Mouse (Mus musculus) layer of hippocampus, adult 9-11 months (tissue): ENCODE results near the gene Mapk14.
A peak's percentile ranks its signal among the peaks of the same experiment; 100 is the strongest.
"Not testable (repeated sequence)": the region's sequence is repeated elsewhere in the genome, so short reads cannot be mapped to it uniquely, and the experiment has no call there.

Source experiments
- DNase-seq: peaks from one replicate; pipeline ENCODE4 v3.0.0; 2022

Gene Mapk14

DNA sequence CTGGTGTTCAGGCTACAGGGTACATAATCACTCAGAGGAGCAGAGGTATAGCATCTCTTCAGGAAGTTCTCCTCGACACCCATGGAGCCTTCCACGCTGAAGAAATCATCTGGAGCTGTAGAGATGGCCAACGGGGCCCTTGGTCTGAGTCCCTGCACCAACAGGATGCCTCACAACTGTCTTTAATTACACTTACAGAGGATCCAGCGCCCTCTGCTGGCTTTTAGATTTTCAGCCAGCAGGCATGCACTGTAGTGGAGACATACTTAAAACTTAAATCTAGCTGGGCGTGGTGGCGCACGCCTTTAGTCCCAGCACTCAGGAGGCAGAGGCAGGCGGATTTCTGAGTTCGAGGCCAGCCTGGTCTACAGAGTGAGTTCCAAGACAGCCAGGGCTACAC is 52.8 kb downstream of the Mapk14 start:
- DNase-seq: no peak

DNA sequence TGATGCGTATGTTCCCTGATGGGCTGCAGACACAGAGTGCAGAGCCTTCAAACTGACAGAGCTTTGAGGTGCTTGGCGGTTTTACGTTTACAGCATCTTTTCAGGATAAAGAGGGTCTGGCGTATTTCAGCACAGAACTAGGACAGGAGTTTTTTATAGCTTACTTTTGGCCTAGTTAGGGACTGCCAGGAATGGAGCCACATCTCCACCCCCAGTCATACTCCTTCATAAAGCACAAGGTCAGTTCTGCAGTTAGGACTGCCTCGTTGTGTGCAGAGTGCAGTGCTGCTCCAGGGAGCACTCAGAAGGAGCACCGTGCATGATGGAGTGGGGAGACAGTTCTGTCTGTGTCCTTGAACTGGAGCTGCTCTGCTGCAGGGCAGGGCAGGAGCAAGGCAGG is 54.6 kb downstream of the Mapk14 start:
- no peak for DNase-seq

DNA sequence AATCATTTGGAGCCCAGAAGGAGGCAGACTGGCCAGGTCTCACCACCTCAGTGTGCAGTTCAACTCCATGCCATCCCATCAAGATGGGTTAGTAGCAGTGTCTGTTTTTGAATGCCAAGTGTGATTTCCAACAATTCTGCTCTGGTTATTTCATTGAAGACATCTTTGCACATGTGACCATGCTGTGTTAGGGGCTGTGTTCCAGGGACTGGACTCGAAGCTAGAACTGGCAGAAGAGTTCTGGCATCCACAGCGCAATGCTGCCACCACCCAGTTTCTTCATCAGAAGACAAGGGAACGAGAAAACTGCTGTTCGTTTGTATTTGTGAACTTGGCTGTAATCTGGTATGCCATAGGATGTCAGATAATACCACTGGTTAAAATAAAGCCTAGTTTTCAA is 56.9 kb downstream of the Mapk14 start:
- DNase-seq: no peak

DNA sequence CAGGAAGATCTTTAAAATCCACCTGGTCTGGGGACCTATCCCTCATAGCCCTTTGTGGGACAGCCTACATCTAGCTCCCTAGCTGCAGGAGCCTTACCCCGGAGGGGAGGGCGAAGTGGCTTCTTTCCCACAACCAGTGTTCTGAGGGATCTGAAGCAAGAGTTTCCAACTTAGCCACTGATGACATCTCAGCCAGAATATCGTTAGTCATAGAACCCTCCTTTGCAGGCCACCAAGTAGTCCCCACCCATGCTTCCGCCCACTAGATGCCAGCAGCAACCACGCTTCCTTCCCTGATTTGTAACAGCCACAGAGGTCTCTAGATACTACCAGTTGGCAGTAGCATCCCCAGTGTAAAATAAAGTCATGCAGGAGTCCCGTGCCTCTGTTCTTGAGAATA is 59.5 kb downstream of the Mapk14 start:
- DNase-seq: no peak

DNA sequence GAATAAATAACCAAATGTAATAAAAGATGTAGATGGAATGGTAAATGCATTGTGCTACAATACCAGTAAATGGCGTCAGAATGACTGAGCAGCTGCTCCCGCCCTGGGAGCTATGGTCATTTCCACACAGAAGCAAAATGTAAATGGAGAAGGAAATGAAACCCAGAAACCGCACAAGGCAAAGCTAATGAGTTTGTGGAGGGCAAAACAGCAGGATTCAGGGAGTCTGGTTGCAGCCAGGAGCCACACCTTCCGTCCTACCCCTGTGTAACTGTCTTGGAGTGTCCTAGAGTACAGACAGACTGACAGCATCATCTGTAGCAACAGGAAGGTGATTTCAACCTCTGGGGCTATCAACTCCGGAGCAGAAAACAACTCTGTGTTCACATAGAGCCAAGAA is 65.3 kb downstream of the Mapk14 start:
- no peak for DNase-seq

DNA sequence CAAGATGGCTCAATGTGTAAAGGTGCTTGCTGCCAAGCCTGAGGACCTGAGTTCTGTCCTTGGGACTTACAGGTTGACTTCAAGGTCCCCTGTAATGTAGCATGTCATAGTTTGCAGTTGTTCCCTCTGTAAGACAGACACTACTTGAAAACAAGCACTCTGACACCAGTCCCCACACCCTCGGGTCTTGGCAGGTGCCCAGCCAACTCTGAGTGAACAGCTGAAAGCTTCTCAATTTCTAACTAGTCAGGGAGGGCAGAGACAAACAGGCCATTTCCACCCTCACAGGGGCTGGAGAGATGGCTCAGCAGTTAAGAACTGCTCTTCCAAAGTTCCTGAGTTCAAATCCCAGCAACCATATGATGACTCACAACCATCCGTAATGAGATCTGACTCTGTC is 66.3 kb downstream of the Mapk14 start:
- DNase-seq: no peak

DNA sequence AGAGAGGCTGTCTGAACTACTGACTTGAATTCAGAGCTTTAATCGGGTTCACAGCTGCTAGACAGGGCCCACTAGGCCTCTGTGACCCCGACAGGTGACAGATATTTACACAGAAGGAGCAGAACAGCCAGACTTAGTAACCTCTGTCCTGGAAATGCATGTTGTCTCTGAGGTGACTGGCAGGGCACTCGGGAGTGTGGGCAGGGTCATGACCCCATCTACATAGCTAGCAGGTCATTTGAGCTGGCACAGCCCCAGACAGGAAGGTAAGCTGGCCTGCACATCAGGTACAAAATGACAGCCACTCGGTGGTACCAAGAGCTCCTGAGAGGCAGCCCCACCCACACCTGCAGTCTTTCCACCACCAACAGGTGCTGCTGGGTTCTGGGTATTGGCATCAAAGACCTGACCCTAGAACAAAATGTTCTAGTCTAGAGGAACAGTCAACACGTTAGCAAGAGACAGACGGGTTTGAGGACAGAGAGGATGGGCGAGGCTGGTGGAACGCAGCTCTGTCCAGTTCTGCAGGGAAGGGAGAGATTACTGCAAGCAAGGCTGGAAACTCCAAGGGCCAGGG is 69.7 kb downstream of the Mapk14 start:
- DNase-seq: no peak

DNA sequence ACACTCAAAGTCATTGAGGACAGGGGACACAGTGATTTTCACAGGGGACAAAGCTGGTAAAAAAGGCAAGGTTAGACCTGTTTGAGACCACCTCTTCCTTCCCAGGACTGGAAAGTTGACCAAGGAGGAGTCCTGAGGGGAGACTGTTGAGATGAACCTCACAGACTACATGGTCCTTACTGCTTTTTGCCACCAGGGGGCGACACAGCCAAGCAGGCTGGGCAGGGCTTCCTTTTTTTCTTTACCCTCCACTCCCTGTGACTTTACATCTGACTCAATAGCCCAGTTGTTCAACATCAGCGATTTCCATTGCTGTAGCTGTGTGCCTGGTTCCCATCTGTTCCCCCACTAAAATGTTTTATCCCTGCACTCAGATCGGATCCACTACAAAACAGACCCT is 70.7 kb downstream of the Mapk14 start:
- DNase-seq: peak; percentile 24

DNA sequence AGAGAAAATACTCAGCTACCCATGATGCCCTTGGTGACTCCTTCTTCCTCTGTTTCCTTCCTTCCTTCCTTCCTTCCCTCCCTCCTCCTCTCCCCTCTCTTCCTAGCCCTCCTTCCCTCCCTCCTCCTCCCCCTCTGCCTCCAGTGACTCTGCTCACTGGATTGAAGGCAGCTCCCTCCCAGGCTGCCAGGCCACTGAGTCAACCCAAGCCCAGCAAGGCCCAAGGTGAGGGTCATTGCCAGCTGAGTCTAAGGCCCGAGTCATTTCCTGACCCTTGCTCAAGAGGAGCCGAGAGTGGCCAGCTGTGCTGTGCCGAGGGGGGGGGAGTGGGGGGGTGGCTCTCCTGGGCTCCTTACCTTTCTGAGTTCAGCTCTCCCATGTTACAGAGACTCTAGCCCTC is 75.1 kb downstream of the Mapk14 start:
- no peak for DNase-seq

DNA sequence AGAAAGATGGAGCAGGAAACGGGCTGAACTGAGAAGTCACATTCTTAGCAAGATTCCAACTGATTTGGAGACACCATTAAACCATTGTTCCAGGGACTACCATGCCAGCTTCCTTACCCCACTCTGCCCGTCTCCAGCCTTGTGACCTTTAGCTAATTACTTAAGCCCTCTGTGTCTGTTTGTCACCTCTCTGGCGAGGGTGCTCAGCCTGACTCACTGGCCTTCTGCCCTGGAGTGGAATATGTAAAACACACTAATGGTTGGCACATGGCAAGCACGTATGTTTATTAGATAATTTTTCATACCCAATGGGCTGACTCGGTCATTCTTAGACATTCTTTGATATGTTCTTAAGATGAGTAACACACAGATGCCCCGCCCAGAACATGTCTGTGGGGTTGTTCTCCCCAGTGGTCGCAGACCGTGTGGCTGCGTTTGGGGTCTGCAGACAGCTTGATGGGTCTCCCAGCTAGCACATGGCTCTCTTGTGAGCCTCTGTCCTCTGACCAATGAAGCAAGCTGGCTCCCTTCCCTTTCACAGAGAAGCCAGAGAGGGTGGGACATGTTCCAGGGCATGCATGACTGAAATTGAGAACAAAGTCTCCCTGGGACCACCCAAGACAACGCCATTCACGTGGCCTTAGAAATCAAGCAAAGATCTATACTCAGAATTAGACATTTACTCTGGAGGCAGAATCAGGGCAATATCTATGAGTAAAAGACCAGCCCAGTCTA is 75.8 kb downstream of the Mapk14 start:
- no peak for DNase-seq

DNA sequence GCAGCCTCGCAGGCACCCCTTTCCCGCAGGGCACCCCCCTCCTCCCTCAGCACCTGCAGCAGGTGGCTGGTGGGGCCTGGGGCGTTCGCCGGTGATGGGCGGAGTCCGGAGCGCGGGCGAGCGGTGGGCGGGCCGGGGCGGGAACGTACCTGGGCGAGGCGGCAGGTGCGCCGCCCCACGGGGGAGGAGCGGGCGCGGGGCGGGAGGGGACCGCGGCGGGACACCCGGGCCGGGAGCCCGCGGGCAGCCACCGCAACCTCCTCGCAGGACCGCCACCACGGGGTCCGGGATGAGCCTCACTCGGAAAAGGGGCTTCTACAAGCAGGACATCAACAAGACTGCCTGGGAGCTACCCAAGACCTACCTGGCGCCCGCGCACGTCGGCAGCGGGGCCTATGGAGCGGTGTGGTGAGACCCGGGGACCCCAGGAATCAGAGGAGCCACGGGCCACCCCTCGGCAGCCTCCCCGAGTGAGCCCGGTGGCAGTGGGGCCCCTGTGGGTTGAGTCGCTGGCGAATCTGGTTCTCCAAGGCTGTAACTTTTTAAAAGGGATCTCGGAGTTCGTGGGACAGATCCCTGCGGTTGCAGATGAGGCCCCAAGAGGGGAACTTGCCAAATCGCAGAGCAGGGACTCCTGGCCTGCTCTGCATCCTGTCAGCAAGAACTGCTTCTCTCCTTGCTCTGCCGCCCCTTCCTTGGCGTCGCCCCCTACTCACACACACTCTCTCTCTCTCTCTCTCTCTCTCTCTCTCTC is 78.2 kb downstream of the Mapk14 start, which contains the start of gene Mapk13:
Mapk13 (plus strand) TSS at position 177 of the 754 bp plus-strand sequence.
- DNase-seq: no peak

DNA sequence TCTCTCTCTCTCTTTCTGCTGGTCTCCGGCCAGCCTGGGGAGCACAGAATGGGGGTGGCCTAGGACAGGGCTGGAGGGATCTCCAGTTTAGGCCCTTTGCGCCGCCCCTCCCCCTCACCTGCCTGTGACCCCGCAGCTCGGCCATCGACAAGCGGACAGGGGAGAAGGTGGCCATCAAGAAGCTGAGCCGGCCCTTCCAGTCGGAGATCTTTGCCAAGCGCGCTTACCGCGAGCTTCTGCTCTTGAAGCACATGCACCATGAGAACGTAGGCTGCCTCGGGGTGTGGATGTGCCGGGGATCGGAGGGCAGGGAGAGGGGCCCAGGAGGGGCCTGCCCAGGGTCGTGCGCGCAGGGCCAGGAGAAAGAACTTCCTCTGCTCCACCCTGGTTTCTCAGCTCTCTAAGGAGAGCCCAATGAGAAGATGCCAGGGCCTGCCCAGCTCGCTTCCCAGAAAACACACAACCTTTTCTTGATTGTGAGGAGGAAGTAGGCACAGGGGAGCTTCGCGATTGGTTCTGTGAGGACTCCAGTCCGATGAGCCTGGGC is 78.8 kb downstream of the Mapk14 start:
- no peak for DNase-seq

DNA sequence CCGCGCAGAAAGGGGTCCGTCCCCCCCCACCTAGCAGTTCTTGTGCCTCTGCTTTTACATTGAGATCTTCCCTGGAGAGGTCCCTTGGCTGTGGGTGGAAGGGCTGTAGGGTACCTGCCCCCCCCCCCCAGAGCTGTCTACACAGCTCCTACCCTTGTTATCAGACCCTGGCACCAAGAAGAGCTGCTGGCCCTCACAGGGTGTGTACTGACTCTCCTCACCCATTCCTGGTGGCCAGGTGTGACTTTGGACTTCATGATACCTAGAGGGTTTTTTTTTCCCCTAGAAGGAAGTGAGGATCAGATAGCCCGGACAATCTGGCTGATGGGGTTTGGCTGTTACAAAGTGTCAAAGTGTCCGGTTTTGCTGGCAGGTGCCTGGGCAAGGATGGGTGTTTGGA is 80.2 kb downstream of the Mapk14 start:
- no peak for DNase-seq

DNA sequence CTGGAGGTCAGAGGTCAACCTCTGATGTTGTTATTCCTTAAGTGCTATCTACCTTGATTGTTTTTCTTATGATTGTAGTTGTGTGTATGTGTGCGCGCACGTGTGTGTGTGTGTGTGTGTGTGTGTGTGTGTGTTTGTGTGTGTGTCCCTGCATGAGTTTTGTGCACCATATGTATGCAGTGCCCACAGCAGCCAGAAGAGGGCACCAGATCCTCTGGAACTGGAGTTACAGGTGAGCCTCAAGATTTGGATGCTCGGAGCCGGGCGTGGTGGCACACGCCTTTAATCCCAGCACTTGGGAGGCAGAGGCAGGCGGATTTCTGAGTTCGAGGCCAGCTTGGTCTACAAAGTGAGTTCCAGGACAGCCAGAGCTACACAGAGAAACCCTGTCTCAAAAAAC is 83.2 kb downstream of the Mapk14 start:
- DNase-seq: not testable (repeated sequence)

DNA sequence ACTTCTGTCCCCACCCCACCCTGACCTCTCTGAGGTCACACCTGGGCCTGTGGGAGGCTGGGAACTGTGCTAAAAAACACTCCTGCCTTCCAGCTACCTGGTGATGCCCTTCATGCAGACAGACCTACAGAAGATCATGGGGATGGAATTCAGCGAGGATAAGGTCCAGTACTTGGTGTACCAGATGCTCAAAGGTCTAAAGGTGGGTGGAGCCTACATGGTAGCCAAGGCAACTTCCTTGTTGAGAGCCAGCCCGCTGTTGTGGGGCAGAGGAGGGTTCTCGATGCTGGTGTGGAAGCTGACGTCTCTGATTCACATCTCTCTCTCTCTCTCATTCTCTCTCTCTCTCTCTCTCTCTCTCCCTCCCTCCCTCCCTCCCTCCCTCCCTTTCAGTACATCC is 84.0 kb downstream of the Mapk14 start:
- DNase-seq: no peak

DNA sequence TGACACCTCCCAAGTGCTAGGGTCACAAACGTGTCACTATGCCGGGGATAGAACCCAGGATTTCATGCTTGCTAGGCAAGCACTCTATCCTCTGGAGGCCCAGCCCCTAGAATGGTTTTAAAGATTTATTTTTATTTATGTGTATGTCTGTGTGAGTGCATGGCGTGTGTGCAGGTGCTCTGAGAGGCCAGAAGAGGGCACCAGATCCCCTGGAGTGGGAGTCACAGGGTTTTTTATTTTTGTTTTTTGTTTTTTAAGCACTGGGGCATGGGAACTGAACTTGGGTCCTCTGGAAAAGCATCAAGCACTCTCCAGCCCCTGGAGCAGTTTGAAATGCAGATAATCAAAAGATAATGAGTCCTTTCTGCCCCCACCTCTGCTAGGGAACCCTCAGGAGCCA is 85.7 kb downstream of the Mapk14 start:
- no peak for DNase-seq

DNA sequence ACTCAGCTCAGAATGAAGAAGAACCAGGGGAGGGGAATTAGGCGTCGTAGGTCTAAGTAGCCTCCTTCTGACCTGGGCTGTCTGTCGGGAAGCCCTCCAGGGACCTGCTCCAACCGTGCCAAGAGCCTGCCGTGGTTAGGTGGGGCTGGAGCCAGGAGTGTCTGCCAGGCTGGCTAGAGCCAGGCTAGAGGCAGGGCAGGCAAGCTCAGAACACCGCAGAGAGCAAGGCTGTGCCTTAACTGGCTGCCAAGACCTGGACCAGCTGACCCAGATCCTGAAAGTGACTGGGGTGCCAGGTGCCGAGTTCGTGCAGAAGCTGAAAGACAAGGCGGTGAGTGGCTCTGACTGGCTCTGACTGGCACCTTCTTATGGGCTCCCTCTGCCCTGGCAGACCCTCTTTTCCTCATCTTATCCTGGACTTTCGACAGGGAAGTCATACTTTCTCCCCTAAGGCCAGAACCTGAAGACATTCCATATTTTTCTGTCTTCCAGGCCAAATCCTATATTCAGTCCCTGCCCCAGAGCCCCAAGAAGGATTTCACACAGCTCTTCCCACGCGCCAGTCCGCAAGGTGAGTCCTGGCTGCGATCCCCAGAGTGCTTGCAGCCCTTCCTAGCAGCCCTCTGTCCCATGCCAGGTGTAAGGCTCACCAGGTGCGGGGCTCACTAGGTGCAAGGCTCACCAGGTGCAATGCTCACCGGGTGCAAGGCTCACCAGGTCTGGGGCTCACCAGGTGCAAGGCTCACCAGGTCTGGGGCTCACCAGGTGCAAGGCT is 86.3 kb downstream of the Mapk14 start:
- DNase-seq: peak; percentile 21

DNA sequence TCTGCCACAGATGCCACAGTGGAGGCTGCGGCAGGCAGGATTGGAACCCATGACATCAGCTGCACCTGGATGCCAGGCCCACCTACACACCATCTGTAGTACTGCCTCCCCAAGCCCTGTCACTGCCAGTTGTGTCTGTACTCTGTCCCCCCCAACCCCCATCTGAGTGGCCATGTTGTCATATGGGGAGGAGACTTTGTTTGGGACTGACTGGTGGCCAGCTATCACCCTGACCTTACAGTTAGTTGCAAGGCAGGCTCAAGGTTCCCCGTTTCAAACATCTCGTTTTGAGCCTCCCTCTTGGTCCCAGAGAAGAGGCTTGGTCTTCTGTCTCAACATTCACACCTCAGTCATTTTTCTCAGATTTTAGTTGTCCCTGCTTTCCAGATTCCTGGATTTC is 88.6 kb downstream of the Mapk14 start:
- no peak for DNase-seq

DNA sequence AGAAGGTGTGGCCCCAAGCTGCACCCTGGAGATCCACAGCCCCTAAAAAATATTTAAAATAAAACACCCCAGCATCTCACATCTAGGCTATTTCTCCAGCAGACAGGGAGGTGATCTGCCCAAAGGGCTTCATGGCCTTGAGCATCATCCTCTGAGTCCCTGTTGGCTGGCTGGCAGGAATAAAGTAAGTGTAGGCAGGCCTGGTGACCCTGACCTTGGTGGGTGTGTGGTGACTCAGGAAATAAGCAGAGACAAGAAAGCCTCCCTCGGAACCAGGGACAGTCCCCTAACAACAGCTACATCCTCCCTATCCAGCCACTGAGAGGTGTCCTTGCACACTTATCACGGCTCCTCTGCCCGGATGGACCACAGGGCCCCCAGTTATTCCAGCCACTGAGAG is 89.7 kb downstream of the Mapk14 start:
- no peak for DNase-seq

DNA sequence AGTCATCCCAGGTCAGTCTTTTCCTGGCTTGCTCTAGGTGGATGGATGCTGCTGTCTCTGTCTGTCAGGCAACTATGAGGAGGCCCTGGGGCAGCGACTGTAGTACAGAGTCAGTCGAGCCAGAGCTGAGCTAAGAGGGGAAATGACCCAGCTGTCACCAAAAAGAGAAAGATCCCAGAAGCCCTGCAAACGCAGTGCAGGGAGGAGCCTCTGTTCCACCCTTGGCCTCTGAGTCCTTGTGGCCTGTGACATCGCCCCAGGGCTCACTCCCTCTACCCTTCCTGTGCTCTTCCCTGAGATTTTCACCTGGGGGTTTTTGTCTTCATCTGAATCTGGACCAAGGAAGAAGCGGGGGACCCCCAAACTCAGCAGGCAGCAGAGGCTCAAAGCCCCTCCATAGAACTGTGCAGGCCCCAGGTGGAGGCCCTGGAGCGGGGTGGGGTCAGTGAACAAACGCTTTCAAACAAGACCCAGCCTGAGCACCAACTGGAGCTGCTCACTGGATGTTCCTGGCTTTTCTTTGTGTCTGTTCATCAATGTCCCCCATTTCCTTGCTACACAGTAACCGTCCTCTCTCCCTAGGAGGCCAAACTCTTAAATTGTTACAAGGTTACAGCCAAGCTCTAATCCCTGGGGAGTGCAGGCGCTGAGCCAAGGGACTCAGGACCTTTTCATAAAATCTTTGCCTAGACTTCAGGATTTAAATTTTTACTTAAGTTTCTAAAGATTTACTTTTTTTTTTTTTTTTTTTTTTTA is 90.3 kb downstream of the Mapk14 start:
- DNase-seq: no peak

DNA sequence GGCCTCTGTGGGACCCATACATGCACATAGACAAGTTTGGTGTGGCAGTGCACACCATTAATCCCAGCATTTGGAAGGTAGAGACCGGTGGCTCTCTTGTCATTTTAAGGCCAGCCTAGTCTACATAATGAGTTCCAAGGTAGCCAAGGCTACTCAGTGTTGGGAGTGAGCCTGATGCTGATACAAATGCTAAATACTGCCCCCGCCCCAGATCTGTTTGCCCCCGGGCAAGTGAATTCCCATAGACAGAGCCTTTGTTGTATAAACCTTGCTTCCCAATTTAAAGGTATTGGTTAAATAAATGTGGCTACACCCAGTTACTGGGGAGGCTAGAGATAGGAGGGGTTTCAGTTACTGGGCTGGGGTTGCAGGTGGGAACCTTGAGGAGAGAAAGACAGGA is 93.9 kb downstream of the Mapk14 start:
- no peak for DNase-seq

DNA sequence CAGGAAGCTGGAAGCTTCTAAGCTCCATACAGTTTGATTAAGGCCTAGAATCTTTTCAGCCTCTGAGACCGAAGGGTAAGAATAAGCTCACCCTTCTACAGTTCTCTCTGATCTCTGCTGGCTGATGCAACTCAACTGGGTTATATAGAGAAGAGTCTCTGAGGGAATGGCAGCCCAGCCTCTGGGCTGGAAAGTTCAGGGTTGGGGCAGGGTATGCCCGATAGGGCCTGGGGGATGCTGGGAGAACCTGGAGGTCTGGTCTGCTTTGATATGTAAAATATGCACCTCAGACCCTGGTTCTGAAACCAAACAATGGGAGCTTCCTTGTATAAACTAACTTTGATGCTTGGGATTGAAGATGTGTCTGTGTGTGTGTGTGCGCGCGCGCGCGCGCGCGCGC is 96.4 kb downstream of the Mapk14 start:
- DNase-seq: no peak
